Mouse (Mus musculus): ENCODE results near the gene Cdc6. TPM values are rescaled to one million over a fixed set of nuclear protein-coding genes. Genes with fewer than 3 reads are reported as not detected.

Cdc6 gene
- polyA plus RNA-seq, 1 experiment, result 8.4 TPM

- 35% methylated on average over 7 of the region's 7 CpGs for WGBS
- H3K27ac ChIP-seq (ENCODE audit: control insufficient read depth, insufficient read depth, low read length), result peak overlapping the region; percentile 70
- TF ChIP-seq CTCF (IDR thresholded peaks at IDR 0.05; ENCODE audit: borderline replicate concordance, control insufficient read depth, extremely low read depth, insufficient read depth, low read length, poor library complexity) (no peak), POLR2A (IDR thresholded peaks at IDR 0.05; ENCODE audit: control insufficient read depth, extremely low read depth, insufficient read depth, low read length, poor library complexity) (no peak)
- no peaks in the 10 kb centered on the region for H3K36me3 ChIP-seq (ENCODE audit: control insufficient read depth, insufficient read depth, low read length)
- H3K4me1 ChIP-seq (replicated peaks; ENCODE audit: control insufficient read depth, insufficient read depth, low read length), result peaks cover 67% of the 10 kb centered on the region
- peak overlapping the region; percentile 62 for H3K4me3 ChIP-seq (ENCODE audit: control insufficient read depth, insufficient read depth, low read length)
- no peak for DNase-seq
- no peaks in the 10 kb centered on the region for H3K27me3 ChIP-seq (ENCODE audit: control insufficient read depth, insufficient read depth, low read length)
Measured at GRCm38 (mm10) chr11:98938701-98939083, 31.1 kb downstream of the Cdc6 start.

DNA sequence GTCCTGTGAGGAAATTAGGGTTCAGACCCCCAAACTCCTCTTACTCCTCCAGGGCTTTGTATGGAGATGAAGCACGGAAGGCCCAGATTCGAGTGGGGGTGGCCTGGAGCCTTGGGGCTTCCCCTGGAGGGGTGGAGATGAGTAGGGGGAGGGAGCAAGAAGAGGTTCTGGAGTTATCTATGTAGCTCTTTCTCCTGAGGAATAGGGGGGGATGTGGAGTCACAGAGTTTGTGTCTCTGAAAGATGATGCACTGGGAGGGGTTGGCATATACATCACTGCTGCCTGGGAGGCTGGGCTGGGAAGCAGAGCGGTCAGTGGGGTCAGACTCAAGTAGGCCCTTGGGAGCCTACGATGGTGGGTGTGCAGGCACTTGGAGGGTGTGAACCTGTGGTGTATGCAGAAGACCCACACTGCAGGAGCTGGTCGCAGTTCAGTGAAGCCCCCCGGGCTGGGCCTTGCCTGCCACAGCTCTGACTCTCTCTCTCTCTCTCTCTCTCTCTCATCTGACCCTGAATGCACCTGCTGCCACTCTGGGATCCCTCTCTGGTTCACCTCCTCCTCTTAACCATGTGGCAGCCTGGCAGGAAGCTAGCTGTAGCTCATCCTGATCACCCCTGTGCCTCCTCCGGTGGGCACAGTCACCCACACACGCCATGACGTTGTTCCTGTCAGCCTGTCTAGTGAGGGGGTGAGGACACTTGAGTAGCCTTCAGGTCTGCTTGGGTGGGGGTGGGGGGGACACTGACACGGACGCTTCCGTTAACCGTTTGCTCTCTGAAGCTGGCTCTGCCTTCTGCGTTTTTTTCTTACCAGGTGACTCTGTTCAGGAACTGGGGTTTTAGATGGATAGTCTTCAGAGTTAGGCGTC, 31.7 kb downstream of the Cdc6 start:
- Histone ChIP-seq H3K36me3 (ENCODE audit: control insufficient read depth, insufficient read depth, low read length) (no peaks in the 10 kb centered on the region), H3K27me3 (ENCODE audit: control insufficient read depth, insufficient read depth, low read length) (no peaks in the 10 kb centered on the region), H3K4me1 (replicated peaks; ENCODE audit: control insufficient read depth, insufficient read depth, low read length) (peaks cover 73% of the 10 kb centered on the region), H3K27ac (ENCODE audit: control insufficient read depth, insufficient read depth, low read length) (peak overlapping the region; percentile 70), H3K4me3 (ENCODE audit: control insufficient read depth, insufficient read depth, low read length) (peak overlapping the region; percentile 62)
- 0 out of 2 replicates have a peak, but pooled peaks have one; percentile 30 for TF ChIP-seq POLR2A (IDR thresholded peaks at IDR 0.05; ENCODE audit: control insufficient read depth, extremely low read depth, insufficient read depth, low read length, poor library complexity)
- TF ChIP-seq CTCF (IDR thresholded peaks at IDR 0.05; ENCODE audit: borderline replicate concordance, control insufficient read depth, extremely low read depth, insufficient read depth, low read length, poor library complexity), result 0 out of 2 replicates have a peak, but pooled peaks have one; percentile 26
- 11% methylated on average over 15 of the region's 15 CpGs for WGBS
- DNase-seq, result peak; percentile 69

DNA sequence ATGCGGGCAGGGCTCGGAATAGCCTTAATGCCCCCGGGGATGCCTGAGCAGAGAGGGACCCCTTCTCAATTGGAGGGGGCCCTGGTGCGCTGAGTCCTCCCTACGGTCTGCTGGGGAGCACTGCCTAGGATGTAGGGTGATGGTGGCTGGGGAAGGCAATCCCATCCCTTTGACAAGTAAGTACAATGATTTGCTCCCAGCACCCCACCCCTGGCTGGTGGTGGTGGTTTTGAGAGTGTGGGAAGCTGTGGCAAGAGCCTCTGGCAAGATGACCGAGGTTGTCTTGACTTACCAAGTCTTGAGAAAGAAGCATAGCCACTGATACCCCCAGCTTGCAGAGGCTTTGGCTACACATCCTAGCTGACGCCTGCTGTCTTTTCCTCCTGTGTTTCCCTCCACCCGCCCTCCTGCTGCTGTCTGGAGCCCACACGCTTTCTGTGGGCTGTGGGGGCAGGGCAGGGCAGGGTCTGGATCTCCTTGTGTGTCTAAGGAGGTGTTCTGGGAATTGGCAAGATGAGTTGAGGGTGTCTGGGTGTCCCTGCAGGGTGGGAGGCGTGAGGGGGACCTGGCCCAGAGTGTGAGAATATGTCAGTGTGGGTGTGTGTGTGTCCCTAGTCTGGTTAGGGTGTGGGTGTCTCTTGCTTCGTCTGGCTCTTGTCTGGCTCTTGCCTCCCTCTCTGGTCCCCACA, 32.5 kb downstream of the Cdc6 start:
- peak overlapping the region; percentile 64 for H3K27ac ChIP-seq (ENCODE audit: control insufficient read depth, insufficient read depth, low read length)
- H3K4me3 ChIP-seq (ENCODE audit: control insufficient read depth, insufficient read depth, low read length), result peak overlapping the region; percentile 62
- H3K4me1 ChIP-seq (replicated peaks; ENCODE audit: control insufficient read depth, insufficient read depth, low read length), result peaks cover 80% of the 10 kb centered on the region
- 20% methylated on average over 11 of the region's 11 CpGs for WGBS
- TF ChIP-seq CTCF (IDR thresholded peaks at IDR 0.05; ENCODE audit: borderline replicate concordance, control insufficient read depth, extremely low read depth, insufficient read depth, low read length, poor library complexity) (no peak), POLR2A (IDR thresholded peaks at IDR 0.05; ENCODE audit: control insufficient read depth, extremely low read depth, insufficient read depth, low read length, poor library complexity) (0 out of 2 replicates have a peak, but pooled peaks have one; percentile 7)
- no peaks in the 10 kb centered on the region for H3K36me3 ChIP-seq (ENCODE audit: control insufficient read depth, insufficient read depth, low read length)
- no peak for DNase-seq
- H3K27me3 ChIP-seq (ENCODE audit: control insufficient read depth, insufficient read depth, low read length), result no peaks in the 10 kb centered on the region

DNA sequence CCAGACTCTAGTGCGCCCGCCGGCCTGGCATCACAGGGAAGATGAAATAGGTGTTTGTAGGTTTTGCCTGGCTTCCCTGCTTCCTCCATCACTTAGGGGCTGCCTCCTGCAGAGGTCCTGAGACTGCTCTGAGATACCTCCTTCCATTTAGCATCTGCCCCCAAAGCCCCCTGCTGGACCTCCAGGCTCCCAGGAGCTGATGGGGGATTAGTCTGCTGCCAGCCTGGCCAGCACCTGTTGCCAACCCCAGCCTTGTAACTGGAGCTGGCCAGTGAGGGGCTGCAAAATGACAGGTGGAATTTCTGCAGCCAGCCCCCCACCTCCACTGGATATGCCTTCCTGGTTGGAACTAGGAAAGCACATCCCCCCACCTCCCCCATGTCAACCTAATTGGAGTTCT, 33.2 kb downstream of the Cdc6 start:
- DNase-seq, result no peak
- WGBS, result 31% methylated on average over 3 of the region's 3 CpGs
- Histone ChIP-seq H3K4me3 (ENCODE audit: control insufficient read depth, insufficient read depth, low read length) (peak overlapping the region; percentile 62; the same call in 1 of the 2 replicates), H3K27ac (ENCODE audit: control insufficient read depth, insufficient read depth, low read length) (peak overlapping the region; percentile 88; the same call in 1 of the 2 replicates), H3K36me3 (ENCODE audit: control insufficient read depth, insufficient read depth, low read length) (no peaks in the 10 kb centered on the region), H3K4me1 (replicated peaks; ENCODE audit: control insufficient read depth, insufficient read depth, low read length) (peaks cover 87% of the 10 kb centered on the region), H3K27me3 (ENCODE audit: control insufficient read depth, insufficient read depth, low read length) (no peaks in the 10 kb centered on the region)
- TF ChIP-seq POLR2A (IDR thresholded peaks at IDR 0.05; ENCODE audit: control insufficient read depth, extremely low read depth, insufficient read depth, low read length, poor library complexity), result no peak
- TF ChIP-seq CTCF (IDR thresholded peaks at IDR 0.05; ENCODE audit: borderline replicate concordance, control insufficient read depth, extremely low read depth, insufficient read depth, low read length, poor library complexity), result no peak

DNA sequence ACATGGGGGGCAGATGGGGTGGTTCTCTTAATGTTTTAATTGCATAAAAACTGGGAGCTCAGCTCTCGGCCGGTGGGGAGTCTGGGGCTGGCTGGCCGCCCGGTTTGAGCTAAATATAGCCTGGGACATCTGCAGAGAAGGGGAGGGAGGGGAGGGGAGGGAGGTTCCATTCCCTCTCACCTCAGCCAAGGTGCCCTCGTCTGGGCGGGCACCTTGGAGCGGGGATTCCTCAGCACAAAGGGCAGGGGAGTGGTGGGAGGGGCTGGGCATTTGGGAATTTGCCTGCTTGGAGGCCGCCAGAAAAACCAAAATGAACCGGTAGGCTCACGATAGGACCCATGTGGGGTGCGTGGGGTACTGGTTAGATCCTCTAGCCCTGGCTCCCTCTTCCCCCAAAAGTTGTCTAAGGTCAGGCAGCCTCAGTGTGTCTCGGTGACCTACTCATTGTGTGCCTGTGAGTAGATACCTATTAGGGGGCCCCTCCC, 33.8 kb downstream of the Cdc6 start:
- Histone ChIP-seq H3K27ac (ENCODE audit: control insufficient read depth, insufficient read depth, low read length) (peak overlapping the region; percentile 88), H3K27me3 (ENCODE audit: control insufficient read depth, insufficient read depth, low read length) (no peaks in the 10 kb centered on the region), H3K4me1 (replicated peaks; ENCODE audit: control insufficient read depth, insufficient read depth, low read length) (peaks cover 91% of the 10 kb centered on the region), H3K36me3 (ENCODE audit: control insufficient read depth, insufficient read depth, low read length) (no peaks in the 10 kb centered on the region), H3K4me3 (ENCODE audit: control insufficient read depth, insufficient read depth, low read length) (peak overlapping the region; percentile 54)
- TF ChIP-seq POLR2A (IDR thresholded peaks at IDR 0.05; ENCODE audit: control insufficient read depth, extremely low read depth, insufficient read depth, low read length, poor library complexity) (no peak), CTCF (IDR thresholded peaks at IDR 0.05; ENCODE audit: borderline replicate concordance, control insufficient read depth, extremely low read depth, insufficient read depth, low read length, poor library complexity) (0 out of 2 replicates have a peak, but pooled peaks have one; percentile 2)
- 1% methylated on average over 12 of the region's 12 CpGs for WGBS
- DNase-seq, result no peak
